Mouse (Mus musculus) bone marrow macrophage, adult 2 months (primary cell): ENCODE data around the gene Pla2g16.

Experiments used
- CTCF ChIP-seq: IDR thresholded peaks from 2 replicates; pipeline ENCODE4 v1.5.1; 2012; ENCODE audit warnings: low read depth, mild to moderate bottlenecking, low read length, moderate library complexity
- POLR2A ChIP-seq: IDR thresholded peaks from 2 replicates; pipeline ENCODE4 v1.6.1; 2012; ENCODE audit warnings: mild to moderate bottlenecking, low read depth, low read length, borderline replicate concordance

DNA sequence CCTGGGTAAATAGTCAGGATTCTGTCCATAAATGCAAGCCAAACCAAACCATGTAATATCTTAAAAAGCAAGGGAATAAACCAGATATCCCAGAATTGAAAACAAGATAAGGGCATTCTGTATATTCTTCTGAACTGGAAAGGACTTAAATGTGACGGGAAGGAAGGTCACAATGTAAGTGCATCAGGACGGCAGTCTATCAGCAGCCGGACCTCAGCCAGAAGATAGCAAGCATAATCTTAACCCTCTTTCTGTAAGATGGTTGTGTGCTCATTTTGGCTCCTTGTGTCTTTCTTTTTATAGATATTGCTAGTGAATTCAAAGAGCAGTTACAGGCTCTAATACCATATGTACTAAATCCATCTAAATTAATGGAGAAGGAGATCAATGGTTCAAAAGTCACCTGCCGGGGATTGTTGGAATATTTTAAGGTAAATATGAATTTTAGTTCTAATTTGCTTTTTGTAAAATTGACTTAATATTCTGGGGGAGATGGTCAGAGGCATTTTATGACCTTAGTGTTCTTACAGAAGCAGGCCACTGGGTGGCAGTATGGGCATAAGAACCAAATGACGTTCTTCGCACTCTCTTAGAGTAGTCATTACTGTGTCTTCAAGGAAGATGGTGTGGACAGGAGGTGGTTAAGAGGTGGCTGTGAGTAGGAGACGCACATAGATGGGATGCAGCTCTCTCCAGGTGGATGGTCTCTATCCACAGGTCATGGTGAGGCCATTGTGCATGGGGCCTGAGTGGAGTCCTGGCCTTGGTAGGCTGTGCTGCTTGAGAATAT is 28.4 kb upstream of the Pla2g16 start:
- peak; percentile 42; the same call in 1 of the 2 replicates for TF ChIP-seq CTCF
- TF ChIP-seq POLR2A, result no peak
